Mouse (Mus musculus): Measurements from ENCODE around the gene Rpl10a. TPM values are rescaled to one million over a fixed set of nuclear protein-coding genes. Genes with fewer than 3 reads are reported as not detected.

The Rpl10a gene
- polyA plus RNA-seq, 1 experiment from 2014 or later: 733 TPM

- ATAC-seq (replicated peaks; ENCODE audit: low FRiP score) (no peak; the same call in 1 of the 2 replicates), DNase-seq (ENCODE audit: low spot score) (no peak)
- H3K27ac ChIP-seq (ENCODE audit: low read depth, low read length): no peak overlapping the region
- peaks cover 33% of the 10 kb centered on the region for H3K27me3 ChIP-seq (replicated peaks; ENCODE audit: control insufficient read depth, insufficient read depth, low read length)
- H3K4me3 ChIP-seq (ENCODE audit: low read depth, low read length): no peak overlapping the region
- H3K9me3 ChIP-seq (ENCODE audit: control insufficient read depth, low read length): no peaks in the 10 kb centered on the region
- 6% methylated on average over 17 of the region's 17 CpGs for WGBS
- peak overlapping the region; percentile 31; the same call in 1 of the 2 replicates for H3K4me2 ChIP-seq
- peaks cover 10% of the 10 kb centered on the region for H3K4me1 ChIP-seq (replicated peaks; ENCODE audit: control insufficient read depth, insufficient read depth, low read length)
- no peaks in the 10 kb centered on the region for H3K36me3 ChIP-seq (ENCODE audit: control insufficient read depth, insufficient read depth, low read length)
- H3K9ac ChIP-seq (ENCODE audit: low read depth, low read length): no peak overlapping the region
Measured at GRCm38 (mm10) chr17:28375592-28376061, 47.4 kb downstream of the Rpl10a start.

DNA sequence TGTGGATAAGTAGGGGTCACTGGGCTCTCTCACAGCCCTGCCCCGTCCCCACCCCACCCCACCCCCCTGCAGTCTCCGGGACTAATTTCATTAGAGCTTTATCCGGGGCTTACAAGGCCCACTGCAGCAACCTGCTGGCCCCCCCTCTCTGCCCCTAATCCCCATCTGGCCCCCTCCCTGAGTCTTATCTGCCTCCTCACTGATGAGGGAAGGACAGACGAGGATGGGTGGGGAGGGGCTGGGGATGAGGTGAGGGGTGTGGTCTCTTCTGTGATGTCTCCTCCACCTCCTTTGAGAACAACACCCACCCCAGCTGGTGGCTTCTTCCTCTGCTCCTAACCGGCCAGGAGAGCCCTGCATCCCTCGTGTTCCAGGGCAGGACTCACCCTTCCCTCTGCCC, 52.0 kb downstream of the Rpl10a start:
- Histone ChIP-seq H3K4me2 (no peak overlapping the region), H3K27me3 (replicated peaks; ENCODE audit: control insufficient read depth, insufficient read depth, low read length) (peaks cover 14% of the 10 kb centered on the region), H3K4me1 (replicated peaks; ENCODE audit: control insufficient read depth, insufficient read depth, low read length) (peaks cover 5% of the 10 kb centered on the region), H3K27ac (ENCODE audit: low read depth, low read length) (no peak overlapping the region), H3K9ac (ENCODE audit: low read depth, low read length) (no peak overlapping the region), H3K9me3 (ENCODE audit: control insufficient read depth, low read length) (no peaks in the 10 kb centered on the region), H3K4me3 (ENCODE audit: low read depth, low read length) (no peak overlapping the region), H3K36me3 (ENCODE audit: control insufficient read depth, insufficient read depth, low read length) (no peaks in the 10 kb centered on the region)
- DNase-seq (ENCODE audit: low spot score): no peak
- no peak for ATAC-seq (replicated peaks; ENCODE audit: low FRiP score)
- WGBS: 7% methylated on average over 6 of the region's 6 CpGs

Other genes starting within 250 kb of the Rpl10a start
- 0.61 and 0.97 TPM in 2 replicates for gene Tcp11, start 247.8 kb upstream of the Rpl10a start, polyA plus RNA-seq (2014; fragmentation: Nextera tagmentation; extraction: Ambion mirVana)
- gene Scube3, start 186.3 kb upstream of the Rpl10a start, polyA plus RNA-seq (2014; fragmentation: Nextera tagmentation; extraction: Ambion mirVana): 2.6 TPM in 2 replicates
- 13.3 and 14.6 TPM in 2 replicates for gene Zfp523, start 151.3 kb upstream of the Rpl10a start, polyA plus RNA-seq (2014; fragmentation: Nextera tagmentation; extraction: Ambion mirVana)
- 24.1 and 27.3 TPM in 2 replicates for gene Def6, start 120.7 kb upstream of the Rpl10a start, polyA plus RNA-seq (2014; fragmentation: Nextera tagmentation; extraction: Ambion mirVana)
- gene Ppard, start 95.8 kb upstream of the Rpl10a start, polyA plus RNA-seq (2014; fragmentation: Nextera tagmentation; extraction: Ambion mirVana): 1.6 and 2.3 TPM in 2 replicates
- gene Fance, start 15.0 kb upstream of the Rpl10a start, polyA plus RNA-seq (2014; fragmentation: Nextera tagmentation; extraction: Ambion mirVana): 30.2 and 31.1 TPM in 2 replicates
- gene Tead3, start 22.3 kb downstream of the Rpl10a start, polyA plus RNA-seq (2014; fragmentation: Nextera tagmentation; extraction: Ambion mirVana): 4.3 and 4.6 TPM in 2 replicates
- gene Tulp1, start 36.8 kb downstream of the Rpl10a start, polyA plus RNA-seq (2014; fragmentation: Nextera tagmentation; extraction: Ambion mirVana): 2.8 and 3.3 TPM in 2 replicates
- 8.8 and 10.1 TPM in 2 replicates for gene Fkbp5, start 189.1 kb downstream of the Rpl10a start, polyA plus RNA-seq (2014; fragmentation: Nextera tagmentation; extraction: Ambion mirVana)
- not detected in 2 replicates for gene Armc12, start 202.3 kb downstream of the Rpl10a start, polyA plus RNA-seq (2014; fragmentation: Nextera tagmentation; extraction: Ambion mirVana)
- not detected in 2 replicates for gene Clpsl2, start 220.9 kb downstream of the Rpl10a start, polyA plus RNA-seq (2014; fragmentation: Nextera tagmentation; extraction: Ambion mirVana)
- 3.5 and 3.7 TPM in 2 replicates for gene Clps, start 232.3 kb downstream of the Rpl10a start, polyA plus RNA-seq (2014; fragmentation: Nextera tagmentation; extraction: Ambion mirVana)
- gene Lhfpl5, start 247.2 kb downstream of the Rpl10a start, polyA plus RNA-seq (2014; fragmentation: Nextera tagmentation; extraction: Ambion mirVana): 0.27 and 0.33 TPM in 2 replicates

Measured in liver, embryonic 11.5 days (tissue).